Mouse (Mus musculus) megakaryocyte, adult 5-6 weeks (primary cell): ENCODE data around the gene Spcs1. TPM values are rescaled to one million over a fixed set of nuclear protein-coding genes. Genes with fewer than 3 reads are reported as not detected.

Experiments used
- ATAC-seq: 2 replicates; pipeline ENCODE4 v1.8.0; 2016; ENCODE audit warnings: mild to moderate bottlenecking, inconsistent platforms; ENCODE audit not compliant: poor library complexity, severe bottlenecking
- total RNA-seq, 2 experiments: library from RNA; stranded (forward) in 1 of 2; stranded (reverse) in 1 of 2; fragments of 153-499, 151-499 nt in 1 of 2; fragments of 221-1000, 200-1000 nt in 1 of 2; gene quantifications; 2 replicates each; pipeline versions ENCODE4 v1.2.3 to v1.2.4; 2015 to 2017

Spcs1 gene
- total RNA-seq, 2 experiments from 2014 or later, result 82.1 to 179 TPM

DNA sequence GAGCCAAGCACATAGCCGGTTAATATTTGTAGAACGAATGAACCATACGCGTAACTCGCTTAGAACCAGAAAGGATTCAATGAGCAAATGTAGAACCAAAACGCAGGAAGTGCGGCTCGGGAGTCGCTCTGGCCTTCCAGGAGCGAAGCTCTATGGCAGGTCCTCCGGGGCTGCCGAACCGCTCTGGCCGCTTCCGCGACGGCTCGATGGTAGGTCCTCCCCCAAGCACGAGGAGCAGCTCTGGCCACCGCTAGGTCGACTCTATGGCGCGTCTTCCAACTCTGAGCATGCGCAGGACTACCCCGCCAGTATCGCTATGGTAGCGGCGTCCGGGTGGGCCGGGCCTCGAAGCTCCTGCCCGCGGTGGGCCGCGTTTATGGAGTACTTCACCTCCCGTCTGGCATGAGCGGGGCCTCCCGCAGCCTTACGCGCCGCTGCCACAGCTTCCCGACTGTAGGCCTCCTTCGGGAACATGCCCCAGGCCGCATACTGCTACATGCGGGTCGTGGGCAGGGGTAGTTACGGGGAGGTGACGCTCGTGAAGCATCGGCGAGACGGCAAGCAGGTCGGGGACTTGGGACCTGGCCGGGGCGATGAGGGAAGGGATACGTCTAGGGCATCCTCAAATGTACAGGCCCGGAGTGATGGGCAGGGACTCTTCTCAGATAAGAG, 50.2 kb downstream of the Spcs1 start, which contains the start of gene Nek4:
TSS of gene Nek4 (plus strand) at position 224 of the 672 bp plus-strand sequence.
- ATAC-seq, result peak; percentile 100

DNA sequence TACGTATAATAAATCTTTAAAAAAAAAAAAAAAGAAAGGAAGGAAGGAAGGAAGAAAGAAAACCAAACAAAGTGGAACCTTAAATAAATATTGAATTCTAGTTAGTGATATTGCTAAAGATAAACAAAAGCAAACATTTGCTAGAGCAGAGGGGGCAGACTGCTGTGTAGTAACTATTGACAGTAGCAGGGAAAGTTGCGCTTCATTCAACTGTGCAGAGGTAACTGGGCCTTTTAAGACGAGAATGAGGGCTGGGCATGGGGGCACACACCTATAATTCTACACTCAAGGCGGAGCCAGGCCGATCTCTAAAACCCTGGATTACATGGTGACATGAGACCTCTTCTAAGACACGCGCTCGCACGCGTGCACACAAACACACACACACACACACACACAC, 51.5 kb downstream of the Spcs1 start:
- no peak for ATAC-seq

Other genes with a start within 250 kb of the Spcs1 start
- gene Tmem110, start 176.1 kb downstream of the Spcs1 start, total RNA-seq (2015), result 7.9 and 9.0 TPM in 2 replicates
- gene Tmem110, start 176.1 kb downstream of the Spcs1 start, total RNA-seq (2017), result 12.0 and 12.2 TPM in 2 replicates
- gene Mustn1, start 122.5 kb downstream of the Spcs1 start, total RNA-seq (2015), result 0.91 and 1.8 TPM in 2 replicates
- gene Mustn1, start 122.5 kb downstream of the Spcs1 start, total RNA-seq (2017), result 0.16 TPM in 1 of 2 replicates, not detected in the other
- gene Itih4, start 115.2 kb downstream of the Spcs1 start, total RNA-seq (2015), result not detected in 2 replicates
- not detected in 2 replicates for gene Itih4, start 115.2 kb downstream of the Spcs1 start, total RNA-seq (2017)
- gene Itih3, start 77.9 kb downstream of the Spcs1 start, total RNA-seq (2015), result not detected in 2 replicates
- not detected in 2 replicates for gene Itih3, start 77.9 kb downstream of the Spcs1 start, total RNA-seq (2017)
- gene Itih1, start 58.4 kb downstream of the Spcs1 start, total RNA-seq (2015), result not detected in 2 replicates
- gene Itih1, start 58.4 kb downstream of the Spcs1 start, total RNA-seq (2017), result not detected in 2 replicates
- 4.3 and 4.9 TPM in 2 replicates for gene Nek4, start 50.3 kb downstream of the Spcs1 start, total RNA-seq (2015)
- 5.2 and 7.6 TPM in 2 replicates for gene Nek4, start 50.3 kb downstream of the Spcs1 start, total RNA-seq (2017)
- gene Glt8d1, start 272 bp downstream of the Spcs1 start, total RNA-seq (2015), result 22.8 and 32.1 TPM in 2 replicates
- 20.2 and 28.3 TPM in 2 replicates for gene Glt8d1, start 272 bp downstream of the Spcs1 start, total RNA-seq (2017)
- 73.6 and 77.6 TPM in 2 replicates for gene Pbrm1, start 17.5 kb upstream of the Spcs1 start, total RNA-seq (2015)
- gene Pbrm1, start 17.5 kb upstream of the Spcs1 start, total RNA-seq (2017), result 63.1 and 71.9 TPM in 2 replicates
- 45.8 and 55.3 TPM in 2 replicates for gene Gnl3, start 17.5 kb upstream of the Spcs1 start, total RNA-seq (2015)
- gene Gnl3, start 17.5 kb upstream of the Spcs1 start, total RNA-seq (2017), result 48.6 and 60.6 TPM in 2 replicates
- gene Smim4, start 127.3 kb upstream of the Spcs1 start, total RNA-seq (2015), result 65.2 and 73.3 TPM in 2 replicates
- 34.8 and 42.5 TPM in 2 replicates for gene Smim4, start 127.3 kb upstream of the Spcs1 start, total RNA-seq (2017)
- 20.6 and 21.0 TPM in 2 replicates for gene Nt5dc2, start 129.4 kb upstream of the Spcs1 start, total RNA-seq (2015)
- gene Nt5dc2, start 129.4 kb upstream of the Spcs1 start, total RNA-seq (2017), result 24.1 and 29.0 TPM in 2 replicates
- gene Stab1, start 167.0 kb upstream of the Spcs1 start, total RNA-seq (2015), result 0.27 TPM in 1 of 2 replicates, not detected in the other
- gene Stab1, start 167.0 kb upstream of the Spcs1 start, total RNA-seq (2017), result 0.40 and 1.0 TPM in 2 replicates
- gene Tnnc1, start 206.6 kb upstream of the Spcs1 start, total RNA-seq (2015), result 0.71 TPM in 1 of 2 replicates, not detected in the other
- not detected in 2 replicates for gene Tnnc1, start 206.6 kb upstream of the Spcs1 start, total RNA-seq (2017)
- 74.8 and 95.0 TPM in 2 replicates for gene Nisch, start 215.3 kb upstream of the Spcs1 start, total RNA-seq (2015)
- gene Nisch, start 215.3 kb upstream of the Spcs1 start, total RNA-seq (2017), result 65.6 and 79.0 TPM in 2 replicates
- not detected in 2 replicates for gene Sema3g, start 216.2 kb upstream of the Spcs1 start, total RNA-seq (2015)
- gene Sema3g, start 216.2 kb upstream of the Spcs1 start, total RNA-seq (2017), result not detected in 2 replicates
- gene Phf7, start 249.6 kb upstream of the Spcs1 start, total RNA-seq (2015), result 12.5 and 14.3 TPM in 2 replicates
- 9.8 and 13.4 TPM in 2 replicates for gene Phf7, start 249.6 kb upstream of the Spcs1 start, total RNA-seq (2017)
- 14.0 and 15.6 TPM in 2 replicates for gene Bap1, start 249.8 kb upstream of the Spcs1 start, total RNA-seq (2015)
- 30.4 and 31.8 TPM in 2 replicates for gene Bap1, start 249.8 kb upstream of the Spcs1 start, total RNA-seq (2017)